Mouse (Mus musculus) layer of hippocampus, adult 9-11 months (tissue): ENCODE measurements at regions not wholly inside any gene's neighbourhood (a gene's known extent, or its start where the extent isn't known, plus 50 kb on each side); places are given as distances from the start of the nearest gene placed in this dataset.

ENCODE experiments used
- DNase-seq: peaks from one replicate; pipeline ENCODE4 v3.0.0; 2022

- DNase-seq: peak; percentile 23
Measured at GRCm38 (mm10) chr3:71728861-71729260, 1238.8 kb downstream of the Sis start.

GRCm38 (mm10) chr3:71702320-71702719, 1265.3 kb downstream of the Sis start:
- peak; percentile 5 for DNase-seq
